Mouse (Mus musculus): ENCODE results near the gene Mybpc3. TPM values are rescaled to one million over a fixed set of nuclear protein-coding genes. Genes with fewer than 3 reads are reported as not detected.
"Not testable (repeated sequence)": the region's sequence is repeated elsewhere in the genome, so short reads cannot be mapped to it uniquely, and the experiment has no call there.

Gene Mybpc3
- polyA plus RNA-seq, 1 experiment = 0.30 TPM

GRCm38 (mm10) chr2:91086392-91087237, 31.3 kb upstream of the Mybpc3 start:
- no peak for DNase-seq (ENCODE audit: extremely low spot score in 1 of 2, low spot score in 1 of 2)

- no peak for DNase-seq (ENCODE audit: extremely low spot score in 1 of 2, low spot score in 1 of 2)
These were observed 30.5 kb upstream of the Mybpc3 start for GRCm38 (mm10) chr2:91087453-91087852.

- DNase-seq (ENCODE audit: extremely low spot score in 1 of 2, low spot score in 1 of 2) = no peak
These were observed 29.0 kb upstream of the Mybpc3 start for GRCm38 (mm10) chr2:91088987-91089386.

- DNase-seq (ENCODE audit: extremely low spot score in 1 of 2, low spot score in 1 of 2) = peak in 1 of 2 experiments; percentile 58
These were observed 27.7 kb upstream of the Mybpc3 start for GRCm38 (mm10) chr2:91090208-91090607.

GRCm38 (mm10) chr2:91090827-91091226, 27.1 kb upstream of the Mybpc3 start:
- DNase-seq (ENCODE audit: extremely low spot score in 1 of 2, low spot score in 1 of 2) = peak in 1 of 2 experiments; percentile 68

- DNase-seq (ENCODE audit: extremely low spot score in 1 of 2, low spot score in 1 of 2) = no peak
These were observed 21.4 kb upstream of the Mybpc3 start for GRCm38 (mm10) chr2:91096524-91096923.

- DNase-seq (ENCODE audit: extremely low spot score in 1 of 2, low spot score in 1 of 2) = no peak
These were observed 20.9 kb upstream of the Mybpc3 start for GRCm38 (mm10) chr2:91097015-91097414.

- no peak for DNase-seq (ENCODE audit: extremely low spot score in 1 of 2, low spot score in 1 of 2)
These were observed 19.8 kb upstream of the Mybpc3 start for GRCm38 (mm10) chr2:91098156-91098555.

GRCm38 (mm10) chr2:91101124-91101740, 16.7 kb upstream of the Mybpc3 start:
- DNase-seq (ENCODE audit: extremely low spot score in 1 of 2, low spot score in 1 of 2) = peak; percentile 64 to 97

- DNase-seq (ENCODE audit: extremely low spot score in 1 of 2, low spot score in 1 of 2) = no peak
These were observed 9.8 kb upstream of the Mybpc3 start for GRCm38 (mm10) chr2:91108156-91108555.

GRCm38 (mm10) chr2:91109241-91109640, 8.7 kb upstream of the Mybpc3 start:
- no peak for DNase-seq (ENCODE audit: extremely low spot score in 1 of 2, low spot score in 1 of 2)

GRCm38 (mm10) chr2:91109807-91110385, 8.0 kb upstream of the Mybpc3 start:
- no peak for DNase-seq (ENCODE audit: extremely low spot score in 1 of 2, low spot score in 1 of 2)

GRCm38 (mm10) chr2:91110429-91110828, 7.5 kb upstream of the Mybpc3 start:
- DNase-seq (ENCODE audit: extremely low spot score in 1 of 2, low spot score in 1 of 2) = no peak

GRCm38 (mm10) chr2:91111832-91112231, 6.1 kb upstream of the Mybpc3 start:
- not testable (repeated sequence) for DNase-seq (ENCODE audit: extremely low spot score in 1 of 2, low spot score in 1 of 2)

GRCm38 (mm10) chr2:91112491-91112890, 5.5 kb upstream of the Mybpc3 start:
- DNase-seq (ENCODE audit: extremely low spot score in 1 of 2, low spot score in 1 of 2) = no peak

GRCm38 (mm10) chr2:91113334-91113733, 4.6 kb upstream of the Mybpc3 start:
- no peak for DNase-seq (ENCODE audit: extremely low spot score in 1 of 2, low spot score in 1 of 2)

GRCm38 (mm10) chr2:91113852-91114251, 4.1 kb upstream of the Mybpc3 start:
- DNase-seq (ENCODE audit: extremely low spot score in 1 of 2, low spot score in 1 of 2) = no peak

- peak; percentile 82 to 99 for DNase-seq (ENCODE audit: extremely low spot score in 1 of 2, low spot score in 1 of 2)
These were observed 3.0 kb upstream of the Mybpc3 start for GRCm38 (mm10) chr2:91114781-91115577.

GRCm38 (mm10) chr2:91115578-91115970, 2.4 kb upstream of the Mybpc3 start:
- DNase-seq (ENCODE audit: extremely low spot score in 1 of 2, low spot score in 1 of 2) = no peak

- no peak for DNase-seq (ENCODE audit: extremely low spot score in 1 of 2, low spot score in 1 of 2)
These were observed 1.1 kb upstream of the Mybpc3 start for GRCm38 (mm10) chr2:91116842-91117241.

- no peak for DNase-seq (ENCODE audit: extremely low spot score in 1 of 2, low spot score in 1 of 2)
These were observed 703 bp downstream of the Mybpc3 start for GRCm38 (mm10) chr2:91118647-91119046.
